Mouse (Mus musculus) bone marrow macrophage, adult 2 months (primary cell): Measurements from ENCODE around the gene Pgs1. TPM values are rescaled to one million over a fixed set of nuclear protein-coding genes. Genes with fewer than 3 reads are reported as not detected.

Experiments used
- H3K27ac ChIP-seq: 2 replicates; pipeline ENCODE4 v1.5.1; 2012; ENCODE audit warnings: low read depth, low read length; ENCODE audit not compliant: insufficient read depth
- H3K4me1 ChIP-seq: 2 replicates; pipeline ENCODE4 v1.6.1; 2012; ENCODE audit warnings: low read length; ENCODE audit not compliant: control insufficient read depth, insufficient read depth
- H3K4me3 ChIP-seq: 2 replicates; pipeline ENCODE4 v1.5.1; 2012; ENCODE audit warnings: mild to moderate bottlenecking, low read length, moderate library complexity; ENCODE audit not compliant: insufficient read depth
- CTCF ChIP-seq: IDR thresholded peaks from 2 replicates; pipeline ENCODE4 v1.5.1; 2012; ENCODE audit warnings: low read depth, mild to moderate bottlenecking, low read length, moderate library complexity
- POLR2A ChIP-seq: IDR thresholded peaks from 2 replicates; pipeline ENCODE4 v1.6.1; 2012; ENCODE audit warnings: mild to moderate bottlenecking, low read depth, low read length, borderline replicate concordance
- polyA plus RNA-seq: library from polyadenylated mRNA; stranded (reverse); fragments of >200 nt; gene quantifications from 2 replicates; pipeline ENCODE4 v1.2.4, GENCODE M21; 2012; ENCODE audit not compliant: missing spikeins, insufficient read depth, insufficient read length

Pgs1 gene
- polyA plus RNA-seq, 1 experiment, result 35.4 TPM

DNA sequence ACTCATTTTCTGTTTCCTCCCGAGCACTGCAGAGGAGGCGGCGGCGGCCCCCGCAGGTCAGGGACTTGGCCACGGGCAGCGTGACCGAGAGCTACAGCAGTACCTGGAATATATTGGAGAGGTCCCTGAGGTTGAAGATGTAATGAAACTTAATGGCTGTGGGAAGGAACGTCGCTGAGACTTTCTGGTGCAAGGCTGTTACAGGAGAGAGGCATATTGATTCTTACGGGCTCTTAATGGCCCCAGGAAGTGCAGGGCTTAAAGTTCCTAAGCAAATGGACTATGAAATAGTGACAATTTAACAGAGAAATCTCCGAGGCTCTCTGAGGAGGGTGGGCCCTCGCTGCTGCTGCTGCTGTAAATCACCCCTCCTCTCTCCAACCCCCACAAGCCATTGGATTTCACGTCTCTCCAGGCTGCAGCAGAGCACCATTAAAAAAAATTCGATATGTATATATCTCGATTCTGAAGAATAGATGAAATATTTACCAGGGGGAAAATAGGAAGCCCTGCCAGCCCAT, 82.8 kb downstream of the Pgs1 start:
- no peak for TF ChIP-seq CTCF
- no peak for TF ChIP-seq POLR2A
- H3K27ac ChIP-seq, result no peak overlapping the region
- H3K4me3 ChIP-seq, result no peak overlapping the region
- no peaks in the 10 kb centered on the region for H3K4me1 ChIP-seq

DNA sequence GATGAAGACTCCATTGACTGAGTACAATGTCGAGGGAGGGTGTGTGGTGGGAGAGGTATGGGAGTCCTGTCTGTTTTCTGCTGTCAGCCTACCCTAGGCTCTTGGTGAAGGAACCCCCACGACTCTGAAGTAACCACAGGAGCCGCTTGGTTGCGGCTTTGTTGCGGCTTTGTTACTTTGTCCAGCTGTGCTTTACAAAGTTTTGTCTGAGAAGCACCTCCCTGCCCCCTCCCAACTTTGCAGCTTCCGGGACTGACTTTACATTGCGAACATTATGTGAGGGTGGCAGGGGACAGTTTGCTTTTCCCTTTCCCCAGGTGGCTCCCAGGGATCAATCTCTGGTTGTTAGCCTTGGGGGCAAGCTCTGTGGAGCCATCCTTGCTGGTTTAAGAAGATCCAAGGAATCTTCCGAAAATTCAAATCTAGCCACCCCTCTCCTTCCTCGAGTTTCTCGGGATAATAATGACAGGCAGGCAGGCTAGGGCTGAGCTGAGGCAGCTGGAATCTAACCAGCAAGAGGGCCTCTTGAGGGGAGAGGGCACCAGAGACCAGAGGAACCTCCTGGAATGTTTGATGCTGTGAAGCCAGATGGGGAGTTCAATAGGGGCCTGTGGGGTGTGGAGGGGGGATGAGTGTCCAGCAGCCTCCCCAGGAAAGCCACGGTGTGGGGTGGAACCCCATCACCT, 85.3 kb downstream of the Pgs1 start:
- no peak overlapping the region for H3K4me3 ChIP-seq
- no peak overlapping the region for H3K27ac ChIP-seq
- no peak for TF ChIP-seq CTCF
- no peak for TF ChIP-seq POLR2A
- no peaks in the 10 kb centered on the region for H3K4me1 ChIP-seq

Other genes starting within 250 kb of the Pgs1 start
- 2.1 and 2.7 TPM in 2 replicates for gene Tmc8, start 204.2 kb upstream of the Pgs1 start, polyA plus RNA-seq
- gene Tmc6, start 204.1 kb upstream of the Pgs1 start, polyA plus RNA-seq, result 16.7 and 36.7 TPM in 2 replicates
- not detected in 2 replicates for gene 6030468B19Rik, start 188.6 kb upstream of the Pgs1 start, polyA plus RNA-seq
- 4.0 and 5.0 TPM in 2 replicates for gene Gm20708, start 176.6 kb upstream of the Pgs1 start, polyA plus RNA-seq
- gene Syngr2, start 176.6 kb upstream of the Pgs1 start, polyA plus RNA-seq, result 183 and 189 TPM in 2 replicates
- gene Afmid, start 160.4 kb upstream of the Pgs1 start, polyA plus RNA-seq, result 3.5 and 9.9 TPM in 2 replicates
- 56.8 and 70.1 TPM in 2 replicates for gene Tk1, start 160.2 kb upstream of the Pgs1 start, polyA plus RNA-seq
- 97.3 and 103 TPM in 2 replicates for gene Birc5, start 137.0 kb upstream of the Pgs1 start, polyA plus RNA-seq
- gene Tmem235, start 125.5 kb upstream of the Pgs1 start, polyA plus RNA-seq, result not detected in 2 replicates
- 2.8 and 4.5 TPM in 2 replicates for gene Tha1, start 112.8 kb upstream of the Pgs1 start, polyA plus RNA-seq
- gene Socs3, start 16.2 kb upstream of the Pgs1 start, polyA plus RNA-seq, result 6.9 and 7.1 TPM in 2 replicates
- gene Dnah17, start 144.3 kb downstream of the Pgs1 start, polyA plus RNA-seq, result 0.29 and 0.41 TPM in 2 replicates